Mouse (Mus musculus): ENCODE data around the gene Ifrd1. TPM values are rescaled to one million over a fixed set of nuclear protein-coding genes. Genes with fewer than 3 reads are reported as not detected.

Ifrd1 gene
- polyA plus RNA-seq, 1 experiment from 2014 or later = 112 TPM

GRCm38 (mm10) chr12:40231632-40232031, 16.7 kb downstream of the Ifrd1 start:
- Histone ChIP-seq H3K4me1 (replicated peaks; ENCODE audit: control insufficient read depth, insufficient read depth, low read length) (no peaks in the 10 kb centered on the region), H3K9me3 (ENCODE audit: control insufficient read depth, low read length) (no peaks in the 10 kb centered on the region), H3K4me3 (ENCODE audit: low read depth, low read length) (no peak overlapping the region), H3K27me3 (replicated peaks; ENCODE audit: control insufficient read depth, insufficient read depth, low read length) (no peaks in the 10 kb centered on the region), H3K27ac (ENCODE audit: low read depth, low read length) (no peak overlapping the region), H3K36me3 (ENCODE audit: control insufficient read depth, insufficient read depth, low read length) (no peaks in the 10 kb centered on the region), H3K9ac (ENCODE audit: low read depth, low read length) (no peak overlapping the region), H3K4me2 (no peak overlapping the region)
- DNase-seq (ENCODE audit: low spot score) (no peak), ATAC-seq (replicated peaks; ENCODE audit: low FRiP score) (no peak)
- 84% methylated on average over 2 of the region's 2 CpGs for WGBS

GRCm38 (mm10) chr12:40224171-40224880, 24.0 kb downstream of the Ifrd1 start:
- no peak overlapping the region for H3K9ac ChIP-seq (ENCODE audit: low read depth, low read length)
- no peaks in the 10 kb centered on the region for H3K9me3 ChIP-seq (ENCODE audit: control insufficient read depth, low read length)
- H3K4me2 ChIP-seq = peak overlapping the region; percentile 67; the same call in 1 of the 2 replicates
- H3K4me3 ChIP-seq (ENCODE audit: low read depth, low read length) = no peak overlapping the region
- no peak overlapping the region for H3K27ac ChIP-seq (ENCODE audit: low read depth, low read length)
- H3K4me1 ChIP-seq (replicated peaks; ENCODE audit: control insufficient read depth, insufficient read depth, low read length) = peaks cover 8% of the 10 kb centered on the region; the same call in 1 of the 2 replicates
- DNase-seq (ENCODE audit: low spot score) (no peak), ATAC-seq (replicated peaks; ENCODE audit: low FRiP score) (no peak)
- H3K27me3 ChIP-seq (replicated peaks; ENCODE audit: control insufficient read depth, insufficient read depth, low read length) = no peaks in the 10 kb centered on the region
- 92% methylated on average over 9 of the region's 9 CpGs for WGBS
- H3K36me3 ChIP-seq (ENCODE audit: control insufficient read depth, insufficient read depth, low read length) = no peaks in the 10 kb centered on the region

GRCm38 (mm10) chr12:40223676-40224075, 24.6 kb downstream of the Ifrd1 start:
- no peak for DNase-seq (ENCODE audit: low spot score)
- peak overlapping the region; percentile 60 for H3K9ac ChIP-seq (ENCODE audit: low read depth, low read length)
- H3K27me3 ChIP-seq (replicated peaks; ENCODE audit: control insufficient read depth, insufficient read depth, low read length) = no peaks in the 10 kb centered on the region
- H3K36me3 ChIP-seq (ENCODE audit: control insufficient read depth, insufficient read depth, low read length) = no peaks in the 10 kb centered on the region
- H3K27ac ChIP-seq (ENCODE audit: low read depth, low read length) = 0 out of 2 replicates have a peak overlapping the region, but pooled peaks have one; percentile 16
- 48% methylated on average over 10 of the region's 10 CpGs for WGBS
- peak overlapping the region; percentile 67 for H3K4me2 ChIP-seq
- H3K9me3 ChIP-seq (ENCODE audit: control insufficient read depth, low read length) = no peaks in the 10 kb centered on the region
- H3K4me3 ChIP-seq (ENCODE audit: low read depth, low read length) = peak overlapping the region; percentile 94
- peaks cover 8% of the 10 kb centered on the region; the same call in 1 of the 2 replicates for H3K4me1 ChIP-seq (replicated peaks; ENCODE audit: control insufficient read depth, insufficient read depth, low read length)
- no peak for ATAC-seq (replicated peaks; ENCODE audit: low FRiP score)

- peak overlapping the region; percentile 67 for H3K4me2 ChIP-seq
- H3K27ac ChIP-seq (ENCODE audit: low read depth, low read length) = peak overlapping the region; percentile 93
- peak; percentile 98 for ATAC-seq (replicated peaks; ENCODE audit: low FRiP score)
- no peaks in the 10 kb centered on the region for H3K9me3 ChIP-seq (ENCODE audit: control insufficient read depth, low read length)
- H3K4me1 ChIP-seq (replicated peaks; ENCODE audit: control insufficient read depth, insufficient read depth, low read length) = peaks cover 8% of the 10 kb centered on the region; the same call in 1 of the 2 replicates
- peak overlapping the region; percentile 97 for H3K9ac ChIP-seq (ENCODE audit: low read depth, low read length)
- H3K27me3 ChIP-seq (replicated peaks; ENCODE audit: control insufficient read depth, insufficient read depth, low read length) = no peaks in the 10 kb centered on the region
- DNase-seq (ENCODE audit: low spot score) = peak; percentile 98
- H3K36me3 ChIP-seq (ENCODE audit: control insufficient read depth, insufficient read depth, low read length) = no peaks in the 10 kb centered on the region
- peak overlapping the region; percentile 94 for H3K4me3 ChIP-seq (ENCODE audit: low read depth, low read length)
- under 1% methylated on average over 43 of the region's 47 CpGs for WGBS
Measured at GRCm38 (mm10) chr12:40223082-40223619, 25.2 kb downstream of the Ifrd1 start.

GRCm38 (mm10) chr12:40222251-40223081, 25.8 kb downstream of the Ifrd1 start:
- Histone ChIP-seq H3K4me2 (peak overlapping the region; percentile 67), H3K4me3 (ENCODE audit: low read depth, low read length) (peak overlapping the region; percentile 94), H3K9ac (ENCODE audit: low read depth, low read length) (peak overlapping the region; percentile 97), H3K27ac (ENCODE audit: low read depth, low read length) (peak overlapping the region; percentile 93), H3K36me3 (ENCODE audit: control insufficient read depth, insufficient read depth, low read length) (no peaks in the 10 kb centered on the region), H3K9me3 (ENCODE audit: control insufficient read depth, low read length) (no peaks in the 10 kb centered on the region), H3K4me1 (replicated peaks; ENCODE audit: control insufficient read depth, insufficient read depth, low read length) (peaks cover 8% of the 10 kb centered on the region; the same call in 1 of the 2 replicates), H3K27me3 (replicated peaks; ENCODE audit: control insufficient read depth, insufficient read depth, low read length) (no peaks in the 10 kb centered on the region)
- under 1% methylated on average over 81 of the region's 81 CpGs for WGBS
- DNase-seq (ENCODE audit: low spot score) (peak; percentile 90), ATAC-seq (replicated peaks; ENCODE audit: low FRiP score) (peak; percentile 90)

GRCm38 (mm10) chr12:40221611-40222010, 26.7 kb downstream of the Ifrd1 start:
- Histone ChIP-seq H3K27ac (ENCODE audit: low read depth, low read length) (peak overlapping the region; percentile 93; the same call in 1 of the 2 replicates), H3K9me3 (ENCODE audit: control insufficient read depth, low read length) (no peaks in the 10 kb centered on the region), H3K27me3 (replicated peaks; ENCODE audit: control insufficient read depth, insufficient read depth, low read length) (no peaks in the 10 kb centered on the region), H3K4me3 (ENCODE audit: low read depth, low read length) (peak overlapping the region; percentile 94), H3K9ac (ENCODE audit: low read depth, low read length) (peak overlapping the region; percentile 97), H3K36me3 (ENCODE audit: control insufficient read depth, insufficient read depth, low read length) (0 out of 2 replicates have a peak, but pooled peaks cover 3% of the 10 kb centered on the region), H3K4me1 (replicated peaks; ENCODE audit: control insufficient read depth, insufficient read depth, low read length) (peaks cover 8% of the 10 kb centered on the region; the same call in 1 of the 2 replicates), H3K4me2 (peak overlapping the region; percentile 67)
- 17% methylated on average over 5 of the region's 5 CpGs for WGBS
- DNase-seq (ENCODE audit: low spot score) (no peak), ATAC-seq (replicated peaks; ENCODE audit: low FRiP score) (no peak)

GRCm38 (mm10) chr12:40220896-40221295, 27.4 kb downstream of the Ifrd1 start:
- DNase-seq (ENCODE audit: low spot score) = no peak
- H3K4me1 ChIP-seq (replicated peaks; ENCODE audit: control insufficient read depth, insufficient read depth, low read length) = peaks cover 8% of the 10 kb centered on the region; the same call in 1 of the 2 replicates
- no peaks in the 10 kb centered on the region for H3K9me3 ChIP-seq (ENCODE audit: control insufficient read depth, low read length)
- H3K4me3 ChIP-seq (ENCODE audit: low read depth, low read length) = peak overlapping the region; percentile 94
- H3K4me2 ChIP-seq = peak overlapping the region; percentile 67
- ATAC-seq (replicated peaks; ENCODE audit: low FRiP score) = no peak
- no peak overlapping the region for H3K9ac ChIP-seq (ENCODE audit: low read depth, low read length)
- no peak overlapping the region for H3K27ac ChIP-seq (ENCODE audit: low read depth, low read length)
- peaks cover 7% of the 10 kb centered on the region; the same call in 1 of the 2 replicates for H3K36me3 ChIP-seq (ENCODE audit: control insufficient read depth, insufficient read depth, low read length)
- no peaks in the 10 kb centered on the region for H3K27me3 ChIP-seq (replicated peaks; ENCODE audit: control insufficient read depth, insufficient read depth, low read length)
- 30% methylated on average over 3 of the region's 3 CpGs for WGBS

- Histone ChIP-seq H3K4me1 (replicated peaks; ENCODE audit: control insufficient read depth, insufficient read depth, low read length) (peaks cover 8% of the 10 kb centered on the region; the same call in 1 of the 2 replicates), H3K36me3 (ENCODE audit: control insufficient read depth, insufficient read depth, low read length) (peaks cover 14% of the 10 kb centered on the region), H3K4me3 (ENCODE audit: low read depth, low read length) (0 out of 2 replicates have a peak overlapping the region, but pooled peaks have one; percentile 14), H3K9ac (ENCODE audit: low read depth, low read length) (no peak overlapping the region), H3K4me2 (peak overlapping the region; percentile 67), H3K9me3 (ENCODE audit: control insufficient read depth, low read length) (no peaks in the 10 kb centered on the region), H3K27me3 (replicated peaks; ENCODE audit: control insufficient read depth, insufficient read depth, low read length) (no peaks in the 10 kb centered on the region), H3K27ac (ENCODE audit: low read depth, low read length) (no peak overlapping the region)
- ATAC-seq (replicated peaks; ENCODE audit: low FRiP score) (no peak), DNase-seq (ENCODE audit: low spot score) (no peak)
- WGBS = 64% methylated on average over 3 of the region's 3 CpGs
Measured at GRCm38 (mm10) chr12:40220001-40220570, 28.2 kb downstream of the Ifrd1 start.

Measured in liver, embryonic 11.5 days (tissue).